Mouse (Mus musculus): ENCODE measurements around the gene Vmn1r12. TPM values are rescaled to one million over a fixed set of nuclear protein-coding genes. Genes with fewer than 3 reads are reported as not detected.
"Not testable (repeated sequence)": the region's sequence is repeated elsewhere in the genome, so short reads cannot be mapped to it uniquely, and the experiment has no call there.

Vmn1r12 gene
- not detected in 2 replicates for polyA plus RNA-seq (2015; fragmentation: Nextera tagmentation; extraction: Ambion mirVana)

DNA sequence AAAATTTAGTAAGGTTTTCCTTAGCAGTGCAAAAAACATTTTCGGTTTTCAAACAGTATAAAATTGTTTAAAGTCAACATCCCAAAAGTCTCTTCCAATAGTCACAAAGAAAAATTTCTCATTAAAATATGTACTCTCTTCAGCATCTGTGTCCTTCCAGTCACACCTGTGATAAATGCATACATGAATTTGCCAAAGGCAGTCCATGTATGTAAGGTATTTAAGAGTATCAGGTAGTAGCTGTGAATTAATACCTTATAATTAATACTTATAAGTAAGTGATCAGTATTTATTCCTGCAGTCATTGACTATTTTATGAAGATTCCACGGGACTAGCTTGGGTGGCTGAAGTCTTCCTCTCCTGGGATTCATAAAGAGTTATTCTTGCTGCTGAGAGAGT, at the start of gene Vmn1r12:
Gene Vmn1r12, plus strand, starts transcription at position 301 of the 400 bp plus-strand sequence.
- no peak for ATAC-seq
- Histone ChIP-seq H3K9ac (replicated peaks) (no peak within 1 kb of the TSS), H3K4me2 (replicated peaks) (no peak within 1 kb of the TSS), H3K4me1 (replicated peaks) (no peaks in the 10 kb centered on the region), H3K27ac (no peak within 1 kb of the TSS), H3K27me3 (no peaks in the 10 kb centered on the region), H3K4me3 (replicated peaks) (no peak within 1 kb of the TSS), H3K36me3 (no peaks in the 10 kb centered on the region), H3K9me3 (no peaks in the 10 kb centered on the region)
- whole genome bisulfite sequencing, result 84% methylated on average over 2 of the region's 2 CpGs

DNA sequence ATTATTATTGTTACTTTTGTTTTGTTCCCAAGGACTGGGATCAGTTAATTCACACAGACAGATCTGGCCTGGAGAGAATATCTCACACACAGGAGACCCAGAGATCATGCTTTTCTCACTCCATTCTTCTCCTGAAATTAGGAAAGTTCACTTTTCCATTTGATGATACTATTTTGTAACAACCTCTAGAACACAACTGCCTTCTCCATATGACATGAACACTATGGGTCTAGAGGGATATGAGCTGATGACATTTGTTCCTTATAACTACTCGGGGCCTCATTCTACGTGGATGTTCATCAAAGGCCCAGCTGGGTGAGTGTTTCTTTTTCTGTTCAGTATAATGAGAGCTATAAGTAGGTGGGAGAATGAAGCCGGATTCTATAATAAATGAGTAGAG, 47.6 kb upstream of the Vmn1r12 start, which contains the start of gene Vmn1r10:
Gene Vmn1r10, plus strand, starts transcription at position 301 of the 400 bp plus-strand sequence.
- no peak within 1 kb of the TSS for H3K27ac ChIP-seq
- no peak within 1 kb of the TSS for H3K4me3 ChIP-seq (replicated peaks)
- H3K36me3 ChIP-seq, result no peaks in the 10 kb centered on the region
- H3K4me2 ChIP-seq (replicated peaks), result no peak within 1 kb of the TSS
- no peaks in the 10 kb centered on the region for H3K4me1 ChIP-seq (replicated peaks)
- H3K9me3 ChIP-seq, result no peaks in the 10 kb centered on the region
- H3K27me3 ChIP-seq, result no peaks in the 10 kb centered on the region
- H3K9ac ChIP-seq (replicated peaks), result no peak within 1 kb of the TSS
- no peak for ATAC-seq
- 86% methylated on average over 3 of the region's 3 CpGs for WGBS

DNA sequence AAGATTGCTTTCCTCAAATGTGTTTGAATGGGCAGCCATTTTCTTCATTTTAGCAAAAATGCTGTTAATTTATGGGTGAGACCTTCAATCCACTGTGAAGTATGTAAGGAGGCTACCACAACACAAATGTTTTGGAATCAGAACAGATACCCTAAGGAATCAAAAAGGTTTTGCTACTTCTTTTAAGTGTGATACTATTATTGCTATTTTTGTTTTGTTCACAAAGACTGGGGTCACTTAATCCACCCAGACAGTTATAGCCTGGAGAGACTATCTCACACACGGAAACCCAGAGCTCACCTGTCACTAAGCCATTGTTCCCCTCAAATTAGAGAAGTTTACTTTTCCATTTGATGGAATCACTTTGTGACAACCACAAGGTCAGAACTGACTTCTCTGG, 23.6 kb upstream of the Vmn1r12 start, which contains the start of gene Vmn1r11:
Gene Vmn1r11, plus strand, starts transcription at position 301 of the 400 bp plus-strand sequence.
- H3K27ac ChIP-seq, result no peak within 1 kb of the TSS
- no peaks in the 10 kb centered on the region for H3K9me3 ChIP-seq
- no peaks in the 10 kb centered on the region for H3K4me1 ChIP-seq (replicated peaks)
- no peak within 1 kb of the TSS for H3K4me2 ChIP-seq (replicated peaks)
- no peaks in the 10 kb centered on the region for H3K36me3 ChIP-seq
- H3K27me3 ChIP-seq, result no peaks in the 10 kb centered on the region
- H3K9ac ChIP-seq (replicated peaks), result no peak within 1 kb of the TSS
- WGBS, result 83% methylated on average over 1 of the region's 1 CpGs
- ATAC-seq, result no peak
- no peak within 1 kb of the TSS for H3K4me3 ChIP-seq (replicated peaks)

DNA sequence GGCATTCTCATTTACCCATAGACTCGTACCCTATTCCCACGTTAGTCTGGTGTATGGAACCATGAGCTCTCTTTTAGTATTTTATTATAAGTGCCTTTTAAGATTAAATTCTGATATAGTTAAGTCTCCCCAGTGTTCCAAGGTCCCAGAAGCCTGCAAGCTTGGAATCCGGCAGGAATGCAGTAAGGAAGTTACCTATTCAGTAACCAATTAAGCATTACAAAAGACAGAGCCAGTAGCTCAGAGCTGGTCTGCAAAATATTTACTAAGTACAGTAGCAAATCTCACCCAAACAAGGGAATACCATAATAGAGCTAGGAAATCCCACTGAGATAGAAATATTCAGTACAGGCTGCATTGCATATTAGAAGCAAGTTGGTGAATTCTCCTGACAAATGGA, 33.3 kb downstream of the Vmn1r12 start:
- H3K4me3 ChIP-seq (replicated peaks); H3K4me2 ChIP-seq (replicated peaks); H3K36me3 ChIP-seq; H3K27me3 ChIP-seq; H3K9me3 ChIP-seq; H3K9ac ChIP-seq (replicated peaks); ATAC-seq; H3K27ac ChIP-seq; H3K4me1 ChIP-seq (replicated peaks): not testable (repeated sequence)
- 67% methylated on average over 3 of the region's 3 CpGs for WGBS

DNA sequence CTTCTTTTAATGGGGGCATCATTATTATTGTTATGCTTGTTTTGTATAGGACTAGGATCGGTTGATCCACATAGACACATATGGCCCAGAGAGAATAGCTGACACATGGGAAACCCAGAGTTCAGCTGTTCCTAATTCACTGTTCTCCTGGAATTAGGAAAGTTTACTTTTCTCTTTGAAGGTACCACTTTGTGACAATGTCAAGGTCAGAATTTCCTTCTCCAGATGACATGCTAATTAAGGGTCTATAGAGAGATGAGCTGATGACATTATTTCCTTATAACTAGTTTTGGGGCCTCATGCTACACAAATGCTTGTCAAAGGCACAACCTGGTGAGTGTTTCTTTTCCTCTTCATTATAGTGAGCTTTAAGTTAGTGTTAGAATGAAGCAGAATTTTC, 46.3 kb downstream of the Vmn1r12 start, which contains the start of gene Vmn1r13:
Gene Vmn1r13, plus strand, starts transcription at position 301 of the 400 bp plus-strand sequence.
- H3K4me1 ChIP-seq (replicated peaks); H3K27me3 ChIP-seq; H3K4me3 ChIP-seq (replicated peaks); H3K4me2 ChIP-seq (replicated peaks); H3K36me3 ChIP-seq; H3K27ac ChIP-seq; H3K9me3 ChIP-seq; H3K9ac ChIP-seq (replicated peaks); ATAC-seq: not testable (repeated sequence)
- 94% methylated on average over 1 of the region's 1 CpGs for WGBS

Other genes with a start within 250 kb of the Vmn1r12 start
- gene Nt5c3, start 233.0 kb upstream of the Vmn1r12 start, polyA plus RNA-seq (2015; fragmentation: Nextera tagmentation; extraction: Ambion mirVana), result 137 and 148 TPM in 2 replicates
- gene Vmn1r4, start 232.9 kb upstream of the Vmn1r12 start, polyA plus RNA-seq (2015; fragmentation: Nextera tagmentation; extraction: Ambion mirVana), result 0.62 and 0.72 TPM in 2 replicates
- gene Vmn1r5, start 186.6 kb upstream of the Vmn1r12 start, polyA plus RNA-seq (2015; fragmentation: Nextera tagmentation; extraction: Ambion mirVana), result not detected in 2 replicates
- not detected in 2 replicates for gene Vmn1r6, start 159.7 kb upstream of the Vmn1r12 start, polyA plus RNA-seq (2015; fragmentation: Nextera tagmentation; extraction: Ambion mirVana)
- gene Vmn1r7, start 131.6 kb upstream of the Vmn1r12 start, polyA plus RNA-seq (2015; fragmentation: Nextera tagmentation; extraction: Ambion mirVana), result not detected in 2 replicates
- not detected in 2 replicates for gene Vmn1r8, start 124.6 kb upstream of the Vmn1r12 start, polyA plus RNA-seq (2015; fragmentation: Nextera tagmentation; extraction: Ambion mirVana)
- gene Vmn1r9, start 90.1 kb upstream of the Vmn1r12 start, polyA plus RNA-seq (2015; fragmentation: Nextera tagmentation; extraction: Ambion mirVana), result not detected in 2 replicates
- gene Vmn1r10, start 47.5 kb upstream of the Vmn1r12 start, polyA plus RNA-seq (2015; fragmentation: Nextera tagmentation; extraction: Ambion mirVana), result not detected in 2 replicates
- not detected in 2 replicates for gene Vmn1r11, start 23.5 kb upstream of the Vmn1r12 start, polyA plus RNA-seq (2015; fragmentation: Nextera tagmentation; extraction: Ambion mirVana)
- not detected in 2 replicates for gene Vmn1r13, start 46.4 kb downstream of the Vmn1r12 start, polyA plus RNA-seq (2015; fragmentation: Nextera tagmentation; extraction: Ambion mirVana)
- gene Vmn1r14, start 74.8 kb downstream of the Vmn1r12 start, polyA plus RNA-seq (2015; fragmentation: Nextera tagmentation; extraction: Ambion mirVana), result not detected in 2 replicates
- not detected in 2 replicates for gene Vmn1r15, start 101.0 kb downstream of the Vmn1r12 start, polyA plus RNA-seq (2015; fragmentation: Nextera tagmentation; extraction: Ambion mirVana)
- not detected in 2 replicates for gene Vmn1r16, start 172.6 kb downstream of the Vmn1r12 start, polyA plus RNA-seq (2015; fragmentation: Nextera tagmentation; extraction: Ambion mirVana)
- gene Vmn1r17, start 206.8 kb downstream of the Vmn1r12 start, polyA plus RNA-seq (2015; fragmentation: Nextera tagmentation; extraction: Ambion mirVana), result not detected in 2 replicates
- not detected in 2 replicates for gene Vmn1r18, start 238.9 kb downstream of the Vmn1r12 start, polyA plus RNA-seq (2015; fragmentation: Nextera tagmentation; extraction: Ambion mirVana)
- not detected in 2 replicates for gene Vmn1r19, start 246.9 kb downstream of the Vmn1r12 start, polyA plus RNA-seq (2015; fragmentation: Nextera tagmentation; extraction: Ambion mirVana)